Mouse (Mus musculus) G1E (cell line): Measurements from ENCODE around the gene Zfp944.

Source experiments
- CTCF ChIP-seq: IDR thresholded peaks from 2 replicates; pipeline ENCODE4 v1.5.1; 2012; ENCODE audit warnings: low read depth, low read length, inconsistent platforms, mixed read lengths
- GATA1 ChIP-seq: IDR thresholded peaks from 2 replicates; pipeline ENCODE4 v1.6.1; 2012; ENCODE audit warnings: borderline replicate concordance, low read length, inconsistent platforms, mixed read lengths
- GATA2 ChIP-seq: IDR thresholded peaks from 2 replicates; pipeline ENCODE4 v1.6.1; 2012; ENCODE audit warnings: low read depth, low read length, inconsistent platforms, borderline replicate concordance
- TAL1 ChIP-seq: conservative IDR thresholded peaks from 2 replicates; pipeline ENCODE4 v1.6.1; 2012; ENCODE audit warnings: low read depth, low read length, inconsistent platforms, mixed read lengths

DNA sequence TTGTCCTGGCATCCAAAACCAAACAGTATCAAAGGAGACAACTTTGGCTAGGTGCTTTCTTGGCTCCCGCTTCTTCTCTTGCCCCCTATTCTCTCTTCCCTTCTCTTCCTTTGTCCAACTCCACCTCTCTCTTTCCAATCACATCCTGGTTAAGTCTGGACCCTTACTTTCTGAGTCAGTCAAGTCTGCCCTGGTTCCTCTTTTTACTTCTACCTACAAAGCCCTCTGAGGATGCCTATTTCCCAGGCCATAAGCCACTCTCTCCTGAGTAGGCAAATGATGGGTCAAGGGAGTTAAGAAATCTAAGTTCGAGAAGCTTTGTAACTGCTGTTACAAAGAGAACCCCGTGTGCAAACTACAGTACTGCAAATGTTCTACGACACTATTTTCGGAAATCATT is 628 bp downstream of the Zfp944 start:
- no peak for TF ChIP-seq CTCF
- TF ChIP-seq GATA2 = no peak
- TF ChIP-seq TAL1 = no peak
- no peak for TF ChIP-seq GATA1
